Mouse (Mus musculus) fat pad, adult 2 months (tissue): Measurements from ENCODE around the gene Hoxa6.

Source experiments
- DNase-seq: peaks from one replicate; pipeline ENCODE4 v3.0.0-alpha.2; 2011; ENCODE audit warnings: low read depth, low spot score; ENCODE audit errors: extremely low read depth

The Hoxa6 gene

DNA sequence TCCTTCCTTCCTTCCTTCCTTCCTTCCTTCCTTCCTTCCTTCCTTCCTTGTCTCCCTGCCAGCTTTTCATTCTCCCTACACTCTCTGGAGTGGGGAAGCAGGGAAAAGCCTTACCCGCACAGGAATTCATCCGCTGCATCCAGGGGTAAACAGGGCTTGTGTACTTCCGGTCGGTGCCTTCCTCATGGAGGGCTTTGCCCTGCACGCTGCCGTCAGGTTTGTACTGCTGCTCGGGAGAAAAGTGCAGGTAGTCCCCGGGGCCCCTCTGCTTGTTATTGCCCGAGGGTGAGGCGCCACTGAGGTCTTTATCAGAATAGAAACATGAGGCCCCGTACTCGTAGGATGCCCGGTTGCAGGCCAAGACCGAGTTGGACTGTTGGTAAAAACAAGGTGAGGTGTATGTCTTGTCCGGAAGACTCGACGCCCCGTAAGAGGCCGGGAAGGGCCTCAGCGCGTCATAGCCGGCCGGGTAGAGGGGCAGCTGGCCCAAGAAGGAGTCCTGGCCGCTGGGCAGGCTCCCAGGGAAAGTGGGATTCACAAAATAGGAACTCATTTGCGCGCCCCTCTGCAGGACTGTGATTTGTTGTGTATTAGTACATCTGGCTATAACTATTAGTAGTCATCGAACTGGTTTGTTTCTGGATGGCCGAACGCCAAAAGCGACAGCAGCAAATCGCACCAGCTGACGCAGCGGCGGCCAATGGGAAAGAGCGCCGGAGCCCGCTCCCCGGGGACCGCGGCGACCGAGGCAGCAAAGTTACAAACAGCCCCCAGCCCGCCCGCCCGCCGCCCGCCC, at the start of gene Hoxa6:
TSS of gene Hoxa6 (minus strand) at position 651 of the 796 bp plus-strand sequence.
- DNase-seq = no peak

- no peak for DNase-seq
Observed at GRCm38 (mm10) chr6:52256956-52257355, 48.4 kb upstream of the Hoxa6 start.

- no peak for DNase-seq
Observed at GRCm38 (mm10) chr6:52253511-52254500, 45.3 kb upstream of the Hoxa6 start.

- no peak for DNase-seq
Observed at GRCm38 (mm10) chr6:52252775-52253376, 44.4 kb upstream of the Hoxa6 start.

- no peak for DNase-seq
Observed at GRCm38 (mm10) chr6:52252016-52252774, 43.7 kb upstream of the Hoxa6 start.

DNA sequence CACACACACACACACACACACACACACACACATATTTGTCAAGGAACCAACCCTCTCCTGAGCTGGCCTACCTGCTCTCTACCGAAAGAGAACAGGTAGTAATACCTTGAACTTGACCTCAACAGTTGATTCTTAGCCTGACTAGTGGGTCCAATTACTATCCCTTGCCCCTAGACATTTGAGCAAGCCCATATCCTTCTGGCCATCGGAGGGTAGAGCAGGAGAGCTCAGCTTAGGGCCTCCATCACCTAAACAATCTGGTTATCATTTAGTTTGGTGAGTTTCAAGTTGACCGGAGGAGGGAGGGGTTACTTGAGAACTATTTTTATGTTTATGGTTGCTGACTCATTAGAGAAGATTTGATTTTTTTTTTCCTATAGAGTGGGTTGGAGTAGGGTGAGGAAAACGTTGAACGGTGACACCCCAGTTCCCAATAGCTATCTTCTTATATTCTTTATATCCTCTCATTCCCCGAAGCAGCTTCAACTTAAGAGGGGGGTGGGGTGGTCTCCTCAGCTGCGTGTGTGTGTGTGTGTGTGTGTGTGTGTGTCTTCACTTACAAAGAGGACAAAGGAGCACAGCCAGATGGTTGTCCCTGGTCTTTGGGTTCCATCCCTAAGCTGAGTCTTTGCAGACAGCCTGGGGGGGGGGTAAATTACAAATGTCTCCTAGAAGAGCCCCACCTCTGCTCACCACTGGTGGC, 42.8 kb upstream of the Hoxa6 start:
- no peak for DNase-seq

DNA sequence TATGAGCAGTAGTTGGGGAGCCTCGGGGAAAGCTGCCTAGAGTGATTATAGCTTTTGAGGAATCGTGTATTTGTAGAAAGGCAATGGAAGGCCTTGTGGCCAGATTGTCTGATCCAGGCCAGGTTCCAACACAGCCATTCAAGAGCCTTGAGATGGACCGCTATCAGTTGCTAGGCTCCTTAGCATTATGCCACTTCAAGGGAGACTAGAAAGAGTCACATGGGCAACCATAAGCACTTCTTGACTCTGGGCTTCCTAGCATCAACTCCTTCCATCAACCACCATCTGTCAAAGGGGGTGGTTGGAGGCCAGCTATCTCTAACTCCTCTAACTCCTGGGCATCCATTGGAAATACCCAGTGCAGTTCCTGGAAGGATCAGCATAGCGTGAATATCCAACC, 41.3 kb upstream of the Hoxa6 start:
- DNase-seq = no peak

DNA sequence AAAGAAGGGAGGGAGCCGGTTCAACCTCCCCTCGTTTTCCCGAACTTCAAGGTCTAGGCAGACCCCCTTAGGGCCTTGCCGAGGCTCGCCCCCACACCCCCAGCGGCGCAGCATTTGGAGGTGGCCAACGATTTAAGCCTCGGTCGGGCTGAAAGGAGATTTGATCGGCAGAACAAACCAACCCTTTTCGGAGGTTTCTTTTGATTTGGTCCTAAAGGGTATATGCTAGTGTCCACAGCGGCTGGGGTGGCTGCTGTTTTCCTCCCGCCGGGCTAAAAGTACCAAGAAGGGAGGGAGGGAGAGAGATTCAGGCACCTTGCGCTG, 40.9 kb upstream of the Hoxa6 start:
- no peak for DNase-seq

- no peak for DNase-seq
Observed at GRCm38 (mm10) chr6:52248638-52249414, 40.3 kb upstream of the Hoxa6 start.

- DNase-seq = no peak
Observed at GRCm38 (mm10) chr6:52247766-52248637, 39.5 kb upstream of the Hoxa6 start.

DNA sequence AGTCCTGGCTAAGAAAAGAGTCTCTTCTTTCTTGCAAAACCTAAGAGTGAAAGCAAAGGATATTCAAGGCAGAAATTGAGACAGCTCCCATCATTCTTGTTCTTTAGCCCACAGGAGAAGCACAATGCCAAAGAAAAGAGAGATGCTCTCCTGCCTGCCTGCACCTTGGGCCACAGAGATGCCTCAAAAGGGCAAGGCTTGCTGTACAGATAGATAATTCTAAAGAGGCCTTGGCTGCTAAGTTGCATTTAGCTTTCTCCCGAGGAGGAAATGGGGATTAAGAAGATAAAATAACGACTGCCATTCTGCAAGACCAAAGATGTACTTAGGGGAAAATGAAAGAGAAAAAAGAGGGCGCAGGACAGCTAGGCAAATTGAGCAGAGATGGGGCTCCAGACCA, 38.4 kb upstream of the Hoxa6 start:
- no peak for DNase-seq

- no peak for DNase-seq
Observed at GRCm38 (mm10) chr6:52246403-52246803, 37.9 kb upstream of the Hoxa6 start.

GRCm38 (mm10) chr6:52245757-52246142, 37.2 kb upstream of the Hoxa6 start, which contains the start of gene Hoxa11:
Hoxa11 (minus strand) TSS chr6:52245810.
- no peak for DNase-seq

GRCm38 (mm10) chr6:52245040-52245756, 36.7 kb upstream of the Hoxa6 start:
- no peak for DNase-seq

- DNase-seq = no peak
Observed at GRCm38 (mm10) chr6:52244471-52245039, 36.0 kb upstream of the Hoxa6 start.

DNA sequence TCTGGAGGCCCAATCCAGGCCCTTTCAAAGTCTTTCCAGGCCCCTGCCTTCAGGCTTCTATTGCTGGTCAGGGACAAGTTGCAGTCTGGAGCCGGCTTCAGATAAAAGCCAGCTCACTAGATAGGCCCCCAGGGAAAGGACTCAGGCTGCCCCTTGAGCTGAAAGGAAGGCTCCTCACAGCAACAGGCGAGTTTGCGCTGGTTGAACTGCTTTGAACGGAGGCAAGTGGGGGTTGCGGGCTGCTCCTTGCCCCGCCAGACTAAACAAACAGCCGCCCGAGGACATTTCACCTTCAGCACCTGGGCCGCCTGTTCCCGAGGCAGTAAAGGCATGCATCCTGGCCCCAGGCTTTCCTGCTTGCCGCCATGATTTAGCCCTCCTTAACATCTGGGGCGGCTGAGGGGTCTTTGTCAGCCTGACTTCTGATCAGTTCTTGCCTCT, 35.2 kb upstream of the Hoxa6 start:
- DNase-seq = no peak

DNA sequence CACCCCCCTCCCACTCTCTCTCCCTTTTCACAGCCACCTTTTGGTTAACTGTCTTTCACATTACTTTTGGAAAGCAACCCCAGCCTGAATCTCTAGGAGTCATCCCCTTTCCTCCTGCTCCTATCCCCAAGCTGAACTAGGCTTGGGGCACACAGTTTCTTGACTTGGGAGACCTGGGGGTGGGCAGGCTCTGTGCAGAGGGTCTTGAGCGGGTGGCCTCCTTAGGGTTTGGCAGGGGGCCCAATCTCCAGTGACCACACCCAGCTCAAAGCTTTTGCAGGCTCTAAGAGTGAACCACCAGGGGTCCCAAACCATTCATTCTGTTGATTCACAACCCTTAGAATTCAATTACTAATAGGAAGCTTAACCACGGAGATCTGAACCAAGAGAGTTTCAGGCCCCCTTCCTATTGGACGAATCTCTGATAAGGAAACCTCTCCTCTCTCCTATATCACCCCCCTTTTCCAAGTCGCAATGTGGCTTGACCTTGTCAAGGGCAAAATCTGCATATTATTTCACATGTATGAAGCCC, 34.3 kb upstream of the Hoxa6 start:
- DNase-seq = no peak
